Mouse (Mus musculus): ENCODE measurements at regions not wholly inside any gene's neighbourhood (a gene's known extent, or its start where the extent isn't known, plus 50 kb on each side); places are given as distances from the start of the nearest gene placed in this dataset.

GRCm38 (mm10) chr3:52728426-52728825, 288.6 kb downstream of the Cog6 start:
- TF ChIP-seq CTCF (IDR thresholded peaks at IDR 0.05; ENCODE audit: low read depth) (no peak), EP300 (IDR thresholded peaks at IDR 0.05; ENCODE audit: low read depth) (no peak)
